Mouse (Mus musculus) midbrain, embryonic 14.5 days (tissue): ENCODE results near the gene Nipbl. TPM values are rescaled to one million over a fixed set of nuclear protein-coding genes. Genes with fewer than 3 reads are reported as not detected.
A peak's percentile ranks its signal among the peaks of the same experiment; 100 is the strongest.

Experiments
- ATAC-seq: fragments of 200-750 bp; cut with Nextera tagmentation; 2 replicates; pipeline ENCODE4 v1.8.0; 2017; ENCODE audit warnings: moderate number of reproducible peaks, moderate library complexity; ENCODE audit not compliant: low FRiP score, low TSS enrichment
- DNase-seq: peaks from one replicate; pipeline ENCODE4 v3.0.0-alpha.2; 2015
- H3K27ac ChIP-seq: fragments of 300-500 bp; sonication (generic); replicated peaks from 2 replicates; pipeline ENCODE4 v1.5.1; 2014; ENCODE audit warnings: mild to moderate bottlenecking, low read depth, low read length, moderate library complexity
- H3K27me3 ChIP-seq: fragments of 300-500 bp; sonication (generic); 2 replicates; pipeline ENCODE4 v1.6.1; 2014; ENCODE audit warnings: low read length, control low read depth, mixed read lengths; ENCODE audit not compliant: control insufficient read depth, insufficient read depth
- H3K36me3 ChIP-seq: fragments of 300-500 bp; sonication (generic); 2 replicates; pipeline ENCODE4 v1.6.1; 2014; ENCODE audit warnings: low read length, control low read depth; ENCODE audit not compliant: control insufficient read depth, insufficient read depth
- H3K4me1 ChIP-seq: fragments of 300-500 bp; sonication (generic); 2 replicates; pipeline ENCODE4 v1.6.1; 2014; ENCODE audit warnings: mild to moderate bottlenecking, antibody characterized with exemption, low read length, control low read depth; ENCODE audit not compliant: control insufficient read depth, insufficient read depth
- H3K4me2 ChIP-seq: fragments of 300-500 bp; sonication (generic); 2 replicates; pipeline ENCODE4 v1.6.1; 2014; ENCODE audit warnings: mild to moderate bottlenecking, low read length, moderate library complexity
- H3K4me3 ChIP-seq: fragments of 300-500 bp; sonication (generic); replicated peaks from 2 replicates; pipeline ENCODE4 v1.5.1; 2014; ENCODE audit warnings: low read depth, low read length
- H3K9ac ChIP-seq: fragments of 300-500 bp; sonication (generic); replicated peaks from 2 replicates; pipeline ENCODE4 v1.6.1; 2014; ENCODE audit warnings: mild to moderate bottlenecking, low read length, moderate library complexity
- H3K9me3 ChIP-seq: fragments of 300-500 bp; sonication (generic); 2 replicates; pipeline ENCODE4 v1.6.1; 2016; ENCODE audit warnings: low read length, control low read depth, mixed read lengths; ENCODE audit not compliant: control insufficient read depth
- WGBS: fragments of 180-500 bp; shearing (Covaris S2); extraction: QIAGEN DNeasy Blood & Tissue Kit; methylation state at CpG from one replicate; pipeline ENCODE4 v1.1.7; 2014; 5-methylcytosine and 5-hydroxymethylcytosine counted together
- polyA plus RNA-seq: library from polyadenylated mRNA; unstranded; fragments of >200 nt; fragmentation: Nextera tagmentation; extraction: Ambion mirVana; gene quantifications from 2 replicates; pipeline ENCODE4 v1.2.1, GENCODE M21; 2014

Gene Nipbl
- polyA plus RNA-seq, 1 experiment from 2014 or later = 23.3 TPM

DNA sequence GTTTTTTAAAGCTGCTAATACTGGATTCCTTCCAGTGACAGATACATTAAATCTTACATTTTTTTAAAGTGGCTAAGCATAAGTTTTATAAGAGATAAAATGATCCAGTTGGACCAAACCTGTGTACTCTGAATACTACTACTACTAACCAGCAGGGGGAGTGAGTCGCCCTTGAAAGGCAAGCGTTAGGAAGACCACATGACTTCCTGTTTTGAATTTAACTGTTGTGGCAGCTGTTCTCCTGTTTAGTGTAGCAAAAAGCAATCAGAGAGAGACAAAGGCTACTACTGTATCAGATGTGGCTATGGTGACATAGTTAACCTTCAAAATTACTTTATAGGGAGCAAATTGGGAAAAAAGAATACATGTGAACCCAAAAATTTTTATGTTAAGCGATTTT lies 6.8 kb upstream of the Nipbl start:
- peak; percentile 67; the same call in 1 of the 2 replicates for ATAC-seq
- no peak overlapping the region for H3K9ac ChIP-seq
- peaks cover 22% of the 10 kb centered on the region for H3K4me1 ChIP-seq
- H3K27me3 ChIP-seq = no peaks in the 10 kb centered on the region
- H3K36me3 ChIP-seq = no peaks in the 10 kb centered on the region
- no peaks in the 10 kb centered on the region for H3K9me3 ChIP-seq
- peak; percentile 66 for DNase-seq
- WGBS = 49% methylated on average over 3 of the region's 3 CpGs
- no peak overlapping the region for H3K4me2 ChIP-seq
- no peak overlapping the region for H3K4me3 ChIP-seq
- H3K27ac ChIP-seq = no peak overlapping the region

DNA sequence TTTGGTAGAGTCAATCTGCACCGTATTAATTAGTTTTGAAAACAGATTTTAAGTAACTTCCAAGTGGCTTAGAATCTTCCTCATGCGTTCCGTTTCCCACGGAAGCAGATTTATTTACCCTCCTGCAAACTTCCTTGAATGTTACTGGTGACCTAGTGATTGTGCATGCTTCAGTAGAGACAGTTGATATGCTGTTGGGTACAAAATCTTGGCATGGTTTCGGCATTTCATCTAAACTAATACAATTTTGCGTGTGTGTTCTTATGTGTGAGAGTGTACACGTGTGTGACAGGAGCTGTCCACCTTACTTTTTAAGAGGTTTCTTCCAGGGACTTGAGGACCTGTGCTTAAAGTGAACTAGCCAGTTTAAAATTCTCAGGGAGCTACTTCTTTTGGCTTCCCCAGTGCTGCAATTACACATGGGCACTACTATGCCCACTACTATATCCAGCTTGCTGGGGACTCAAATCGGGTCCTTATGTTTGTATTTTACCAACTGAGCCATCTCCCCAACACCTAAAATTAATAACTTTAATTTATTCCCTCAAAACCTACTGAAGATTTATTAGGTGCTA lies 3.0 kb upstream of the Nipbl start:
- Histone ChIP-seq H3K27ac (no peak overlapping the region), H3K36me3 (no peaks in the 10 kb centered on the region), H3K4me2 (peak overlapping the region; percentile 98), H3K9ac (no peak overlapping the region), H3K4me3 (peak overlapping the region; percentile 7; the same call in 1 of the 2 replicates), H3K27me3 (no peaks in the 10 kb centered on the region), H3K4me1 (peaks cover 24% of the 10 kb centered on the region), H3K9me3 (no peaks in the 10 kb centered on the region)
- 69% methylated on average over 8 of the region's 8 CpGs for whole genome bisulfite sequencing
- DNase-seq (no peak), ATAC-seq (no peak)

DNA sequence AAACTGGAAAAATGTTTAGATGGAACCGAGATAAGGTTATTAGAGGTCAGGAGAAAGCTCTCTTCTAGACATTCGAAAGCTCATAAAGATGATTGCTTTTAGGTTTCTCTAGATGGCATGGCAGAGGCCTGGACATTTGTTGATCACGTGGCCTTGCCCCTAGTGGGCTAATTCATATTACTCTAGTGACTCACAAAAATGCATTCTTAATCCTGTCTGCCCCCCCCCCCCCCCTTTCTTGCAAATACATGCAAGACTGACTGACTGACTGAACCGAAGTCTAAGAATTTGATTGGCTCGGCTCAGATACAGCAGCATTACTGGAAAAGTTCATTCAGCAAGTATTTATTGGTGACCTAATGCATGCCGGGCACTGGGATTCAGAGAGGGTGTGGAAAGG lies 2.2 kb upstream of the Nipbl start:
- no peak overlapping the region for H3K27ac ChIP-seq
- peak overlapping the region; percentile 97 for H3K9ac ChIP-seq
- DNase-seq (peak; percentile 54), ATAC-seq (no peak)
- no peaks in the 10 kb centered on the region for H3K9me3 ChIP-seq
- peak overlapping the region; percentile 98 for H3K4me2 ChIP-seq
- no peaks in the 10 kb centered on the region for H3K36me3 ChIP-seq
- H3K4me3 ChIP-seq = peak overlapping the region; percentile 97
- peaks cover 30% of the 10 kb centered on the region for H3K4me1 ChIP-seq
- WGBS = 3% methylated on average over 6 of the region's 6 CpGs
- H3K27me3 ChIP-seq = no peaks in the 10 kb centered on the region

DNA sequence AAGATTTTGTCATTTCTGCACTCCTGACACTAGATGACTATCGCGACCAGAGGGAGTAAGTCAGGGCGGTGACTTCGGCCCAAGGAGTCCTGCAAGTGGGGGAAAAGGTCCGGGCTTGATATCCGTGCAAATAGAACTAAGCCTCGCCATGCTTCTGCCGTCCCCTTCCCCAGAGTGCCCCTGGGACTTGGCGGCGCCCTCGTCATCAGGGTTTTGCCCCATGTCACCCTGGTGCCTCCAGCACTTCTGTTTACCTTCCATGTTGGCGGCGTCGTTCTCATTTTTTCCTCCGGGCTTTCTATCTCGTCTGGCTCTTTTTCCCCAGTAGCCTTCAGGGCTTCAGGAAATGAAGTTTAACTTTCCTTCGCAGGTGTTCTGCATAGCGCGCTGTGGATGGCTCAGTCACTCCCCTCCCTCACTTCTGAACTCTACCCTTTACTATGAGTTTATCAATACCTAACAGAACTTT lies 1.7 kb upstream of the Nipbl start:
- Histone ChIP-seq H3K4me2 (peak overlapping the region; percentile 98), H3K9ac (peak overlapping the region; percentile 97), H3K4me1 (peaks cover 31% of the 10 kb centered on the region), H3K36me3 (no peaks in the 10 kb centered on the region), H3K27me3 (no peaks in the 10 kb centered on the region), H3K27ac (no peak overlapping the region), H3K4me3 (peak overlapping the region; percentile 97), H3K9me3 (no peaks in the 10 kb centered on the region)
- ATAC-seq (no peak), DNase-seq (peak; percentile 38)
- WGBS = under 1% methylated on average over 19 of the region's 19 CpGs

DNA sequence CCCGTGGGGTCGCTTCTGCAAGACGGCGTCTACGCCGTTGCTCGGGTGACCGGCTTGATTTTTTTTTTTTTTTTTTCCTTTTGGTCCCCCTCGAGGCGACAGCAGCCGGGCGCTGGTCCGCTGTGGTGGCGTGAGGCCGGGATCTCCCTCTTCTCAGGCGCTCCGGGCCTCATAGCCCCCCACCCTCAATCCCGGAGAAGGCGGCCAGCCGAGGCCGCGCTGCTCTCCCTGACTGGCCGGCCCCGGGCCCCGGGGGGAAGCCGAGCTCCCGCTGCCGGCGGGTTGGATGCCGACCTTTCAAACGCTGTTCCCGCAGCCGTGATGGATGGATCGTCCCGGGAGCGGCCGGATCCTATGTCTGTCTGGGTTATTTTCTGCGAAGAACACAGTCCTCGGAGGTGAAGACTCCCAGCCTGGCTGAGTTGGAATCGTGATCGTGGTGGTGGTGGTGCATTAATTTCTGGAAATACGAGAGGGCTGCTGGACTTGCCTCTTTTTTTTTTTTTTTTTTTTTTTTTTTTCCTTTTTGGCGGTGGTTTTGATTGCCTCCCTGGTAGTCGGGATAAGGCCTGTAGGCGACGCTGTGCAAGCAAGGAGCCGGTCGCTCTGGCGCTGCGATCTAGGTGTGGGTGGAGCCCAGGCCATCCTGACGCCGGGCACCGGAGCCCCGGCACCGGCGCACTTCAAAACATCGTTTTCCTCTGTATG lies 781 bp upstream of the Nipbl start:
- Histone ChIP-seq H3K4me3 (peak overlapping the region; percentile 97), H3K4me2 (peak overlapping the region; percentile 98), H3K27me3 (no peaks in the 10 kb centered on the region), H3K9ac (peak overlapping the region; percentile 97), H3K27ac (peak overlapping the region; percentile 98), H3K36me3 (no peaks in the 10 kb centered on the region), H3K4me1 (peaks cover 31% of the 10 kb centered on the region), H3K9me3 (no peaks in the 10 kb centered on the region)
- WGBS = under 1% methylated on average over 57 of the region's 57 CpGs
- DNase-seq (peak; percentile 90), ATAC-seq (peak; percentile 69)

DNA sequence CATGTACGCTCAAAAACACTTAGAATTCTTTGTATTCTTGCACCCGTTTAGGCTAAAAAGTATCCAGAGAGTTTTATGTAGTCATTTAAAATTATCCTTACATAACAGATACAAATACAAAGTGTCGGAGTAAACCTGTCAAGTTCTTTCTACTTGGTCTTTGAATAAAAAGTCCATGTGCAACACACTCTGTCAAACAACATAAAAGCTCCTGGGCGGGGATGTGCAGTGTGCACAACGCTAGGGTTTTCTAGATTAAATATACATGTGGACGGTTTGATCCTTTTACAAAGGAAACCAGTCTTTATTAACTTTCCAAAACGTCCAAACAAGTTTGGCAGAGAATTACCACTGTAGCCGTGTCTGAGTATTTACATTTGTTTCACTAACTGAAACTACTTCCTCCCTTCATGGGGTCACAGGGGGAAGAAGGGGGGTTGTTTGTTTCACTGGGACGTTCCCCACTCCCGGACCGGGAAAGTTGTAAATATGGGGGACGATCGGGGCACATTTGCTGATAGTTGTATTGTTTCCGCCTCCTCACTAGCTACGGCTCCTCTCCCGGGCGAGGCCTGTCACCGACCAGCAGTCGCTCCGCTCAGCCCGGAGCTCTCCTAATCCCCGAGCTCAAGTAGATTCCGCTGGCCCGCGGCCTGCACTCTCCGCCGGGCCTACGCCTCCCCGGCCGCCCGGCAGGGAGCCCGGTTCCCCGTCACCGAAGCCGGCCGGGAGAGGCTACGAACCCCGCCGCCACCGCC lies 916 bp downstream of the Nipbl start:
- Histone ChIP-seq H3K27me3 (no peaks in the 10 kb centered on the region), H3K4me1 (peaks cover 27% of the 10 kb centered on the region), H3K36me3 (no peaks in the 10 kb centered on the region), H3K4me2 (peak overlapping the region; percentile 88), H3K4me3 (peak overlapping the region; percentile 97), H3K9ac (peak overlapping the region; percentile 97), H3K27ac (peak overlapping the region; percentile 98), H3K9me3 (no peaks in the 10 kb centered on the region)
- under 1% methylated on average over 40 of the region's 40 CpGs for WGBS
- DNase-seq = peak; percentile 81
- peak; percentile 55 for ATAC-seq

DNA sequence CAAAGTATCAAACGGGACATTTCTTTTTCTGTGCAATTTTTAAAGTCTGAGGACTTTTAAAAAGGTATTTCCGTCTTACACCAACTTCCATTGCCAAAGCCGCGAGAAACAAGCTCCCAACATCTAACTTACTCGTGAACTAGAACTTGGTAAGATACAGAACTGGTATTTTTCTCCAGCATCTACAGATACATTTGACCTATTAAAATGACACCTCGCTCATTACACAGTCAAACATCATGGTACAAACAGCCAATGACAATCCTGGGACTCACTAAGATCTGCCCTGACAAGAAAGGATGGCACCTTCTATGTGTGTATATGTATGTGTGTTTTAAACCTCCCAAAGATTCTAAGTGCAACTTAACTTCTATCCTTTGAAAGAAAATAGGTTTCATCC lies 1.5 kb downstream of the Nipbl start:
- no peaks in the 10 kb centered on the region for H3K9me3 ChIP-seq
- peak overlapping the region; percentile 97 for H3K4me3 ChIP-seq
- H3K4me1 ChIP-seq = peaks cover 24% of the 10 kb centered on the region
- peak overlapping the region; percentile 97; the same call in 1 of the 2 replicates for H3K9ac ChIP-seq
- 0% methylated on average over 6 of the region's 6 CpGs for WGBS
- H3K27ac ChIP-seq = no peak overlapping the region
- no peaks in the 10 kb centered on the region for H3K36me3 ChIP-seq
- peak; percentile 20 for DNase-seq
- no peaks in the 10 kb centered on the region for H3K27me3 ChIP-seq
- no peak for ATAC-seq
- peak overlapping the region; percentile 88 for H3K4me2 ChIP-seq

DNA sequence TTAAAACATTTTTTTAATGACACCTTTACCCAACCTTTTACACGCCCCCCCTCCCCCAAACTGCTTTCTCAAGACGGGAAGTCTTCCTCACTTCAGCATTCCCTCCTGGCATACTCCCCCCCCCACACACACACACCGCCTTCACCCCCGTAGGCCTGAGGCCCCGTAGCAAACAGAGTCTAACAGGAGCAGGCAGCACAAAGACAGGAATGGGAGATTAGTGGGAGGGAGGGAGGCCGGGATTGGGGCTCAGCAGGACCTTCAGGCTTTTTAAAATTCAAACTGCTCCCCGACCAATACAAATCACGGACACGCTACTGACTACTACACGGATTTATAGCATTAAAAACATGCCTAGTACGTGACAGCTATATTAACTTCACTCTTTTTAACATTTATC lies 2.1 kb downstream of the Nipbl start:
- no peaks in the 10 kb centered on the region for H3K27me3 ChIP-seq
- H3K9ac ChIP-seq = peak overlapping the region; percentile 97; the same call in 1 of the 2 replicates
- under 1% methylated on average over 11 of the region's 11 CpGs for WGBS
- peak overlapping the region; percentile 97 for H3K4me3 ChIP-seq
- H3K27ac ChIP-seq = no peak overlapping the region
- no peaks in the 10 kb centered on the region for H3K36me3 ChIP-seq
- peaks cover 18% of the 10 kb centered on the region for H3K4me1 ChIP-seq
- ATAC-seq = no peak
- H3K4me2 ChIP-seq = peak overlapping the region; percentile 88
- peak; percentile 67 for DNase-seq
- H3K9me3 ChIP-seq = no peaks in the 10 kb centered on the region
